Mouse (Mus musculus): ENCODE results near the gene Polm.

Gene Polm

GRCm38 (mm10) chr11:5837251-5838246 lies at the start of gene Polm:
Gene Polm (minus strand): TSS chr11:5838016.
- peak; percentile 96 for DNase-seq (ENCODE audit: low read depth, low spot score)

GRCm38 (mm10) chr11:5887250-5887649 lies 49.4 kb upstream of the Polm start:
- no peak for DNase-seq (ENCODE audit: low read depth, low spot score)

DNA sequence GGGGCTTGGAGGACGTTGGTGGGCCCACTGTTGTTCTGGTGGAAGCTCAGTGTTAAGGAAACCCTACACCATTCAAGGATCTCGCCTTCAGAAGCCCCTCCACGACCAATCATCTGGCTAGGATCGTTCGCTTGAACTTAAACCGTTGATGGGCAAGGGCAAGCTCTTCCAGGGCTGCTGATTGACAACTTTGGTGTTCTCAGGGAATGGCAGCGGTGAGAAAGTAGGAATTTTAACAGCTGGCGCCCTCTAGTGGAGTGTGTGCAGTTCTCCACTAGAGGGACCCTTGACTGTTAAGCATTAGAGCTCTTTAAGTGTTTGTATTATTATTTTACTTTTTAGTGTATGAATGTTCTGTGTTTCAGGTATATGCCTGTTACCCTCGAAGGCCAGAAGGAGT lies 48.4 kb upstream of the Polm start:
- peak; percentile 92 for DNase-seq (ENCODE audit: low read depth, low spot score)

DNA sequence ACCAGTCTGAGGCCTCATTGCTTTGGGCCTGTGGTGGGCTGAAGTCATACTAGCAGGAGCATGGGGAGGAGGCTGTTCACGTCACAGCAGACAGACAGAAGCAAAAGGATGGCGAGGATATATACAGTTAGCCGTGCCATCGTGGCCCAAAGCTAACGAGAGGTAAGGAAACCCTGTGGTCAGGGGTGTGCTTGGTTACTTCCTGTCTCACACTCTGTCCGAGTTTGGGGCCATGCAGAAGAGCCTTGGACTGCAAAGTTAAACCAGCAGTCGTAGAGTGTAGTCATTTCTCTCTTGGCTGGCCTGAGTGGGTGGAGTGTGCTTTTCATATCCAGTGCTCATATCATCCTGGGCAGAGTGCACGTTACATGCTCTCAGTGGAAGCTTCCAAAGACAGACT lies 44.7 kb upstream of the Polm start:
- DNase-seq (ENCODE audit: low read depth, low spot score): no peak

DNA sequence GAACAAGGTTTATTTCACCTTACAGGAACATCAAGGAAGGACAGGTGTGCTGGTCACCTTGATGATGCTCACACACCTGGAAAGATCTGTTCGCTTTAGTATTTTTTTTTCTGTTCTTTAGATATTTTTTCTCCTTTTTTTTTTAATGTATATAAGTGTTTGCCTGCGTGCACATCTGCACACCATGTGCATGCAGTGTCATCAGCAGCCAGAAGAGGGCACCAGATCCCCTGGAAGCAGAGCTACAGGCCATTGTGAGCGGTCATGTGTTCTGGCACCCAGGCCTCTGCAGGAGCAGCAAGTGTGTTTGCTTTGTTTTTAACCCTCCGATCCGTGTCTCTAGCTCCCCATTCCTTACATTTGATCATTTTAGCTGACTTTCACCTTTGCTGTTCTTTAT lies 42.1 kb upstream of the Polm start:
- peak; percentile 64 for DNase-seq (ENCODE audit: low read depth, low spot score)

GRCm38 (mm10) chr11:5878661-5879060 lies 40.8 kb upstream of the Polm start:
- DNase-seq (ENCODE audit: low read depth, low spot score): no peak

- peak; percentile 98 for DNase-seq (ENCODE audit: low read depth, low spot score)
These were observed 40.2 kb upstream of the Polm start, which contains the start of gene Pold2 for GRCm38 (mm10) chr11:5877921-5878526. Gene Pold2 (minus strand): TSS chr11:5878292.

- peak; percentile 31 for DNase-seq (ENCODE audit: low read depth, low spot score)
These were observed 39.6 kb upstream of the Polm start for GRCm38 (mm10) chr11:5877421-5877820.

DNA sequence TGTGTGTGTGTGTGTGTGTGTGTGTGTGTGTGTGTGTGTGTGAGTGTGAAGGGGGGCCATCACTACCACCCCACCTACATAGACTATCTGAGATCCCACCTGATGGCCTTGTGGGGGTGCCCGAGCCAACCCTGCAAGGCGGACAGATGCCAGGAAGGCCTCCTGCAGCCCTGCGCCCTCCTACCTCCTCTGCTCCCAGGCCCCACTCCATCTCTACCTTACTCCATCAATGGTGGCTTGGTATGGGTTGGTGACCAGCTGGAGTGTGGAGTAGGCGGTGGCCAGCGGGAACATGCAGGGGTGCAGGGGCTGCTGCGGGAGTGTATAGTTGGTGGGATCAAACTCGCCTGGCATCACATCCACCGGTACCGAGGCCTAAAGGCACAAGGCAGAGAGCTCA lies 35.4 kb upstream of the Polm start:
- DNase-seq (ENCODE audit: low read depth, low spot score): no peak

DNA sequence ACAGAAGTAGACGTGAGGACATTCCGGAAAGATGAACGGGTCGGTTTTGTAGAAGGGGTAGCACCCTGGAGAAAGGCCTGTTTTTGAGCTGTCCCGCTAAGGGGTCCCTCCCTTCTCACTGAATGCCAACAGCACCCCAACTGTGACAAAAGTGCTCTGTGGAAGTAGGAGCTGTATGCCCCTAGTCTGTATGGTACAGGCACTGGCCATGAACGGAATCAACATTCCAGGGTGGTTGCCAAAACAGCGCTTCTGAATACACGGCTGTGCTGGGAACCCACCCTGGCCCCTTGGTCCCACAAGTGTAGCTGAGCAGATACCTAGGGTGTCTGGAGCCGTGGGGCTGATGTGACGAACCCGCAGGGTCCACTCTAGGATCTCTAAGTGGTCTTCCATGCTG lies 34.9 kb upstream of the Polm start:
- DNase-seq (ENCODE audit: low read depth, low spot score): no peak

DNA sequence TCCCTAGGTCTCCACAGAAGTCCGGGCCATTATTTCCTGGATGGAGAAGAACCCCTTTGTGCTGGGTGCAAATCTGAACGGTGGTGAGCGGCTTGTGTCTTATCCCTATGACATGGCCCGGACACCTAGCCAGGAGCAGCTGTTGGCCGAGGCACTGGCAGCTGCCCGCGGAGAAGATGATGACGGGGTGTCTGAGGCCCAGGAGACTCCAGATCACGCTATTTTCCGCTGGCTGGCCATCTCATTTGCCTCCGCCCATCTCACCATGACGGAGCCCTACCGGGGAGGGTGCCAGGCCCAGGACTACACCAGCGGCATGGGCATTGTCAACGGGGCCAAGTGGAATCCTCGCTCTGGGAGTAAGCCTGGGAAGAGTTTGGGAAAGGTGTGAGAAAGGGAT lies 32.3 kb upstream of the Polm start:
- DNase-seq (ENCODE audit: low read depth, low spot score): no peak

DNA sequence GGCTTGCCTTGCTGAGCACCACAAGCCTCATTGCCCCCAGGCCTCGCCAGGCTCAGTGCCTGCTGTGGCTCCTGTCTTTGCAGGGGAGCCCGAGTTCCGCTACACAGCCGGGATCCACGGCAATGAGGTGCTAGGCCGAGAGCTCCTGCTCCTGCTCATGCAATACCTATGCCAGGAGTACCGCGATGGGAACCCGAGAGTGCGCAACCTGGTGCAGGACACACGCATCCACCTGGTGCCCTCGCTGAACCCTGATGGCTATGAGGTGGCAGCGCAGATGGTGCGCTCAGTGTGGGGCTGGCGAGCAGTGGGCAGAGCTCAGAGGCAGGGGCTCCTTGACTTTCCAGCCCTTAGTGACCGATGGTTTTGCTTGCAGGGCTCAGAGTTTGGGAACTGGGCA lies 31.5 kb upstream of the Polm start:
- no peak for DNase-seq (ENCODE audit: low read depth, low spot score)

GRCm38 (mm10) chr11:5868324-5868723 lies 30.5 kb upstream of the Polm start:
- DNase-seq (ENCODE audit: low read depth, low spot score): no peak

DNA sequence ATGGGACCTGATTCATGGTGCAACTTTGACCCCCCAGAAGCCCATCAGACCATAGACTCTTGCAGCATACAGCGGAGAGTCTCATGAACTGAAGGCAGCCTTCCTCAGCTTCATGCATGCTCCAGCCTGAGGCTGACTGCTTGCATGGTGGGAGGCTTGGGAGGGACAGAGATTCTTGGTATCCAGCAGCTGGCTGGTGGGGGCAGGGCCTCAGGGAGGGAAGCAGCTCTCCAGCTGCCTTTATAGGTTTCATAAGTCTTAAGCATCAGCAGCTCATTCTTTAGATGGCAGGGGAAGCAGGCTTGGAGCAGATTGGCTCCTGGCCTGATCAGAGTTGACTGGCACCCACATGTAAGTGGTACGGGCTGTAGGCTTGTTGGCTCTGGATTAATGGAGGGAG lies 29.4 kb upstream of the Polm start:
- no peak for DNase-seq (ENCODE audit: low read depth, low spot score)

GRCm38 (mm10) chr11:5862394-5863105 lies 24.7 kb upstream of the Polm start:
- DNase-seq (ENCODE audit: low read depth, low spot score): peak; percentile 96

DNA sequence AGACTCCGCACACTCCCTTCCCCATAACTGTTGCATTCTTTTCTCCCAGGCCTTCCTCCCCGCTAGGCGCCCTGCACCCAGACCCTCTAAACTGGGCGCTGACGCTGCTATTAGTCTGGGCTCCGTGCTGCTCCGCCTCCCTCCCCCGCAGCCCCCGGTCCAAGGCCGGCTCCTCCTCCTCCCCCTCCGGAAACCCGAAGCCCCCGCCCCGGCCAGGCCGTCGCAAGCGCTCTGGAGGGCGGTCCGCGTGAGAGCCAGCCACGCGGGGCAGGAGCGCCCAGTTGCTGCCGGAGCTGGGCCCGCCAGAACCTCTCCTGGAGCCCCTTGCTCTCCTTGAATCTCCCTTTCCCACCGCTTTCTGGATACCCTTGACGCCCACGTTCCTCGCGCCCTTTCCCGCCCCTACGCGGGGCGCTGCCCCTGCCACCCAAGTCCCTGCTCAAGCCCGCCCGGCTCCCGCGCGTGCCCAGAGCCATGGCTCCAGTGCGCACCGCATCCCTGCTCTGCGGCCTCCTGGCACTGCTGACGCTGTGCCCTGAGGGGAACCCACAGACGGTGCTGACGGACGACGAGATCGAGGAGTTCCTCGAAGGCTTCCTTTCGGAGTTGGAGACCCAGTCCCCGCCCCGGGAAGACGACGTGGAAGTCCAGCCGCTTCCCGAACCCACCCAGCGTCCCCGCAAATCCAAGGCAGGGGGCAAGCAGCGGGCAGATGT lies 24.0 kb upstream of the Polm start, which contains the start of gene Aebp1:
Gene Aebp1, plus strand, starts transcription at position 270 of the 716 bp plus-strand sequence.
- DNase-seq (ENCODE audit: low read depth, low spot score): no peak

DNA sequence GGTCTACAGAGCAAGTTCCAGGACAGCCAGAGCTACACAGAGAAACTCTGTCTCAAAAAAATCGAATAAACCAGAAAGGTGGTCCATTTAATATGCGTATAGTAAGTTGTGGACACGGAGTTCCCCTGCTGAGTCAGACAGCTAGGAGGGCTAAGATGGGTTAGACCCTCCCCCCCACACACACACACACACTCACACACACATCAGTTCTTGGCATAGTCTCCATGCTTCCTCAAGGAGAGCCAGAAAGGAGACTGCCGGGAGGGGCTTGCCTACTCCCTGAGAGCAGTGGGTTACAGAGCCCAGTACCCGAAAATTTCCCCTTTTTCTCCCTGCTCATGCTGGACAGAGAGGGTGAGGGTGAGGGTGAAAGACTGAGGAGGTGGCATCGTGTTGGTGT lies 22.8 kb upstream of the Polm start:
- peak; percentile 74 for DNase-seq (ENCODE audit: low read depth, low spot score)

DNA sequence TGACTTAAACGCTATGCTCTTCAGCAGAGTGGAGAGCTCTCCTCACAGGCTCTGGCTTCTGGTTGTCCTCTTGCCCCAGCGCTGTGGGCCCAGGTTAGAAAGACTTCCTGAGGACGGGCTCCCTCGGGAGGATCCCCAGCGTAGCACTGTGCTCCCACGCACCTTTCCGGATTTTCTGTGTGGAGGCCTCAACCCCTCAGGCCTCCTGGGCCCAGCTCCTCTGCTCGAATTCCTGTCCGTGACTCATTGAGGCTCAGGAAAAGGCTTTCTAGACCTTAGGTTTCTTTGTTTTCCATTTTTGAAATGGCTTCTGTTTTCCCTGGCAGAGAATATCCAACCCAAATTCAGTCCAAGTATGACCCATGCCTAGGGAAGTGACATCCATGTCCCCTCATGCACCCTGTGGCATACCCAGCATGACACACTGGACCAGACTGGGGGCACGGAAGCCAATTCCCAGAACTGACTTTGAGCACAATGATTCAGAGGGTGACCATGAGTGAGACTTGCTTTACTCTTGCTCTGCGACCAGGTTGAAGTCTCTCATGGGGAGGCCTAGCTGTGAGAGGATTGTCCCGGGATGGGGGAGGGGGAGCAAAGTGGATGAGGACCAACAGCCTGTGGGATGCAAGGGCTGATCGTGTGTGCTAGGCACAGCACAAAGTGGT lies 22.2 kb upstream of the Polm start:
- DNase-seq (ENCODE audit: low read depth, low spot score): peak; percentile 80

GRCm38 (mm10) chr11:5858723-5859122 lies 20.9 kb upstream of the Polm start:
- no peak for DNase-seq (ENCODE audit: low read depth, low spot score)

DNA sequence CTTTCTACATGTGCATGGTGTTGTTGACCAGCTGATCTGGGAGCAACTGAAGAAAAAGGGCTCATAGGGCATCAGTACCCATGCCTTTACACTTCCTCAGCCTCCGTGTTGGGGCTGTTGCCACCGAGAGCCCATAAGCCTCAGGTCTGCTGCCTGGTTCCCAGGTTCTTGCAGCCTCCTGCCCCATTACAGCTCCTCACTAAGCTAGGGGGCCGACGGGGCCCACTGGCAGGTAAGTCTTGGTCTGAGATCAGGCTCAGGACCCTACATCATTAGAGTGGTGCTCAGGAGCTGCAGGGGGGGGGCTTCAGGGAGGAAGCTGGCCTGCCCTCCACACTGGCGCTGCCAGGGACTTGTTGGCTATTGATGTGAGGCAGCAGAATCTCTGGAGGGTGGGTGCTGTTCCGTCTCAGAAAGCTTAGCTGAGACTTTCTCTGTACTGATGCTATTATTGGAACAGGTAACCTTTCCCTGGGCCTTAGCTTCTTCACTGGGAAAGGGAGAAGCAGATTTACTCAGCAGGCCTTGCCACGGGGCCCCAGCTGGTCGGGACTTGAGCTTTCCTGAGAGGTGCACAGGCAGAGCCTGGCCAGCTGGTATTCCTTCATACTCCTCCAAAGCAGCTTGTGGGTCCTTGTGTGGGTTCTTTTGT lies 18.8 kb upstream of the Polm start:
- no peak for DNase-seq (ENCODE audit: low read depth, low spot score)

Data from 3T3-L1 (cell line).